Mouse (Mus musculus) heart, postnatal 25 days (tissue): Measurements from ENCODE around the gene Dag1. TPM values are rescaled to one million over a fixed set of nuclear protein-coding genes. Genes with fewer than 3 reads are reported as not detected.
A peak's percentile ranks its signal among the peaks of the same experiment; 100 is the strongest.
"Not testable (repeated sequence)": the region's sequence is repeated elsewhere in the genome, so short reads cannot be mapped to it uniquely, and the experiment has no call there.

Source experiments
- DNase-seq: peaks from one replicate; pipeline ENCODE4 v3.0.0; 2022; ENCODE audit warnings: low spot score
- intact Hi-C: fragments of 180-260 bp; cut with DNase I; formaldehyde crosslinking; loops from one replicate; pipeline ENCODE4 v1.15.1; 2025
- total RNA-seq, 2 experiments: library from RNA; stranded (reverse); gene quantifications; 2 replicates each; pipeline ENCODE4 v1.2.3; 2021

The Dag1 gene
- total RNA-seq, result 100 to 1,000 TPM; 328 to 348 TPM

DNA sequence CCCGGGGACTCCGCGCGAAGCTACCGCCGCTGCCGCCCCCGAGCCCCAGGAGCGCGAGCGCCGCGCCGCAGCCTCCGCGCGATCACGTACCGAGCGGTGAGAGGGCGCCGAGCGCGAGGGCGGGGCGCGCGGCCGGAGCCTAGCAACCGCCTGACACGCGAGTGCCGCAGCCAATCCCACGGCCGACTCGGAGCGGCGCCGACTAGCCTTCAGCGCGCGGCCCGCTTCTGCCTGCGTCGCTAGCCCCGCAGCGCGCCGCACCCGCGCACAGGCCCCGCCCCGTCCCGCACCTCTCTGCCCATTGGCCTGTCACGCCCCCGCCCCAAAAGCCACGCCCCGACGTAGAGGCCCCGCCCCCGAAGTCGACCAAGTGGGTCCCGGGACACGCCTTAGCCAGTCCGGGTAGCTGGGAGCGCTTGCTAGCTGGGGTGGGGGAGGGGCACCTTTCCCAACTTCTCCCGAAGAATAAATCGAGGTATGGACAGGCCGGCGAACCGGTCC lies at the start of gene Dag1:
Gene Dag1 (minus strand): TSS at position 269 of the 501 bp plus-strand sequence.
- peak; percentile 95 for DNase-seq
- intact Hi-C loops, result loop anchor here (2.0 kb wide), 1 partner anchor 17 kb away; no protein-coding TSS in a partner anchor

GRCm38 (mm10) chr9:108308141-108308540 lies 44.4 kb upstream of the Dag1 start:
- DNase-seq, result no peak

GRCm38 (mm10) chr9:108307021-108307807 lies 43.5 kb upstream of the Dag1 start:
- DNase-seq, result no peak
- intact Hi-C loops, result no loop called here

More at GRCm38 (mm10) chr9:108308141-108308540, 44.4 kb upstream of the Dag1 start:
- intact Hi-C loops, result loop anchor here (2.0 kb wide), 1 partner anchor 31 kb away; the partner anchor contains the start of gene Gpx1

DNA sequence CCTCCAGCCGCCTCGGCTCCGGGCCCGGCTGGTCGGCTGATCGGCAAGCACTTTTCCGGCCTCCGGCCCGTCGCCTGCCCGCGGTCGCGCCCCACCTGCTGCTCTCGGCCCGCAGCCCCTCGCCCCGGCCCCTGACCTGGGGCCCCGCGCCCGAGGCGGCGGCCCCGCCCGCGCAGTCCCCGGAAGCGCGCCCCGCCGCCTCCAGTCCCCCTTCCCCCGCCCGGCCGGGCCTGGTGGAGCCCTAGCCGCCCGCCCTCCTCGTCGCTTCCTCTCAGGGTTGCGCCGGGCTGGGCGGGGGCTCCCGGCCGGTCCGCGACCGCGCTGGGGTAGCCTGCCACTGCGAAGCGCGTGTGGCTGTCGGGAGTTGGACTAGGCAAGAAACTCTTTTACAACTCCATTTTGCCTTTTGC lies 42.8 kb upstream of the Dag1 start:
- DNase-seq, result peak; percentile 77
- intact Hi-C loops, result loop anchor here (1.0 kb wide), 1 partner anchor 41 kb away; the partner anchor contains the start of gene Usp4

DNA sequence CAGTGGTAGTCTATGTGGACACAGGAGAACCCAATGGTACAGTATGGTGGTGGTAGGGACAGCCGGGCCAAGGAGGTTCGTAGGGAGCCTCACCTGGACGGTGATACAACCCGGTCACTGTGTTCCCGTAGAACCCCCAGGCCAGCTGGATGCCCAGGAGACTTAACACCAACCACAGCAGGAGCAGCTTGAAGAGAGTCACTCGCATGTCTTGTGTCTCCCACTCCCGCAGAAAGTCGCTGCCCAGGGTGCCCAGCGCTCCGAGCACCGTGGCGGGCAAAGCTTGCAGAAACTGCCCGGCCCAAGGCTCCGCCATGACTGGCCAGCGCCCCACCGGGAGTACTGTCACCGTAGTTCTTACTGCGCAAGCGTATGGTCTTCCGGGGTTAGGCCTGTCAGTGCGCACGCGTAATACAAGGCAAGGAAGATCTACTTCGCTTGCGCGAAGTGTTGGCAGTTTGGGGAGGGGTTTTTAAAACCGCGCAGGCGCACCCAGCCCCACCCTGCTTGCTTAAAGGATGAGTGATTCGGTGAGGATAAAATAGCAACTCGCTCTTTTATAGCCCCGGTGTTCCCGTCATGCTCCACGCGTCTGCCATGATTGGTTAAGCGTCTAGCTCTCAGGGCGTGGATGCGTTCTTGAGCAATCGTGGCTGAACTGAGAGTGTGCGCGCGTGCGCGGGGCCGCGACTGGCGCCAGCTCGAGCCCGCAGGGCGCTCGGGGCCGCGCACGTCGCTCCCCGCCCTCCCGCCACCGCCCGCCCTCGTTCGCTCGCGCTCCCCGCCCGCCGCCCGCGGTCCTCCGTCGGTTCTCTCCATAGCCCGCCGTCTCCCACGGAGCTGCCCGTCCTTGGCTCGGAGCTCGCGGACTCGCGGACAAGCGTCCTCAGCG lies 42.1 kb upstream of the Dag1 start, which contains the start of the genes Rhoa and Tcta:
Gene Rhoa (plus strand): TSS at position 501 of the 892 bp plus-strand sequence.
Gene Tcta (minus strand): TSS at position 532 of the 892 bp plus-strand sequence.
- intact Hi-C loops, result loop anchor here (1.0 kb wide), 1 partner anchor 41 kb away; the partner anchor contains the start of gene Usp4
- peak; percentile 99 for DNase-seq

GRCm38 (mm10) chr9:108305170-108305569 lies 41.4 kb upstream of the Dag1 start:
- intact Hi-C loops, result no loop called here
- DNase-seq, result no peak

GRCm38 (mm10) chr9:108304716-108305115 lies 41.0 kb upstream of the Dag1 start:
- DNase-seq, result no peak

GRCm38 (mm10) chr9:108301853-108302252 lies 38.1 kb upstream of the Dag1 start:
- intact Hi-C loops, result no loop called here
- no peak for DNase-seq

More at GRCm38 (mm10) chr9:108304716-108305115, 41.0 kb upstream of the Dag1 start:
- intact Hi-C loops, result no loop called here

DNA sequence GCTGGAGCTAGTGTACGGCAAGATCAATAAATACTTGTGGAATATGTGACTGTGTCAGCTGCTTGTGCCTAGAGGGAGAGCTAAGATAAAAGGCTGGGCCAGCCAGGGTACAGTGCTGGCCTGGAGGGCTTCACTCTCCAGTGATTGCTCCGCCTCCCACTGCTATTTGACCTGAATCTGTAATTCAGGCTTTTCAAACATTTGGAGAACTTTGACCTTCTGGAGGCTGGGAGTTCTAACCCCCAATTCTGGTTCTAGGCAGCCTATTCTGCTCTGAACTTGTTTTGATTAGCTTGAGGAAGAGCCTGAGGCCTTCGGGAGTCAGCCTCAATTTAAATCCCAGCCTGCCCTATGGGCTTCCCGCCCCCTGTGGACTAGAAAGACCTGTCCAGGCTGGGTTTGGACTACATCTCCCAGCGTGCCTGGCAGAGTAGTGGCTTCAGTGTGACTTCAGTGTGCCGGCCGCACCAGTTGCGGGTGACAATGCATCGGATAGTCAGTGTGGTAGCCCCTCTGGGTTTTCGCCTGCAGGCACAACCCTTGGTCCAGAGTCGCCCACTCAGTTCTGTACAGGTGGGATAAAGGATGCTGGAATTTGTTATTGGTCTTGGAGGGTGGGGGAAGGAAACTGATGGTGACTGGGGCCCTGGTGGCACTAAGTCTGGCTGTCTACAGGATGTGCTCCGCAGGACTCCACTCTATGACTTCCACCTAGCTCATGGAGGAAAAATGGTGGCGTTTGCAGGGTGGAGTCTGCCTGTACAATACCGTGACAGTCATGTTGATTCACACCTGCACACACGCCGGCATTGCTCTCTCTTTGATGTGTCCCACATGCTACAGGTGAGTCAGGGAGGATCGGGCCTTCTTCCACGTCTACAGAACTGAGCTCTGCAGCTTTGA lies 32.9 kb upstream of the Dag1 start, which contains the start of gene Amt:
Gene Amt (plus strand): TSS at position 401 of the 903 bp plus-strand sequence.
- DNase-seq, result no peak
- intact Hi-C loops, result loop anchor here (10.0 kb wide), 1 partner anchor 422 kb away; the partner anchor contains the start of gene Rbm6

DNA sequence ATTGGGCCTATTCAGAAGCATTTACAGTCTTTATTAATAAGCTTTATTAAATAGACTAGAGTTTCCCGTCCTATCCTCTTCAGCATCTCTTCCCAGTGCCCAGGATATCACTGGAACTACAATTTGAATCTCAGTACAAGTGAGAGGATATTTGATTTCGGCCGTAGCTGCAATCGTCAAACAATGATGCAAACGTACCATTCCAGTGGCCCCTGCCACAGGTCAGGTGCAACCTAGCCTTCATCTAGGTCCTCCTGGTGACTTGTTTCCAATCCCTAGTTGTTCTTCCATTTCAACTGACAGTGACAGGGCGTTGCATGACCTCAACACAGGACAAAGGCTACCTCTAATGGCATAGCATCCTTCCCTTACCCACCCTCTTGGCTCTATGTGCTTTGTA lies 27.0 kb upstream of the Dag1 start:
- intact Hi-C loops, result loop anchor here (10.0 kb wide), 1 partner anchor 416 kb away; the partner anchor contains the start of gene Rbm6

DNA sequence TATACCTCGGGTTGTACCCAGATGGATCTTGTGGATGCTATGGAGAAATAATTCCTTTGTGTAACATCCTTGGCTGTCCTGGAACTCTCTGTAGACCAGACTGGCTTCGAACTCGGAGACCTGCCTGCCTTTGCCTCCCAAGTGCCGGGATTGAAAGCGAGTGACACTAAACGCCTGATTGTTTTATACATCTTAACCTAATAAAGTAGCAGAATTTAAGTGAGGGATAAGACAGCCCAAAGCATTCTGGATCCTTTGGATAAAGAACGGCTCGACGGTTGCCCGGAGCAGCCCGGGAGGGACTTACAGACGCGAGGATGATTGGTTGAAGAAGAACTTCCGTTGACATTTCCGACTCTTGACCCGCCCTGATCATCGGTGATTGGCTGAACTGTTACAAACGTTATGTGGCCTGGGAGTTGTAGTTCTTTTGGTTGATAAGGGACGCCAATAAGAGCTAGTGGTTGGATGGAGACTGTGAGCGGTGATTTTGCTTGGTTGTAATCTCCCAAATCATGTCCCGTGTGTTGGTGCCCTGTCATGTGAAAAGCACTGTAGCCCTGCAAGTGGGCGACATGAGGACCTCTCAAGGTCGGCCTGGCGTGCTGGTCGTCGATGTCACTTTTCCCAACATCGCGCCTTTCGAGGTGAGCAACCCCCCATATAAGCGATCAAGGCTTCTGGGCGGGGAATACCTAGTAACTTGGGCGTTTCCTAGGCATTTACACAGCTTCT lies 26.4 kb upstream of the Dag1 start, which contains the start of gene Nicn1:
Gene Nicn1 (plus strand): TSS at position 414 of the 735 bp plus-strand sequence.
- intact Hi-C loops, result loop anchor here (10.0 kb wide), 1 partner anchor 415 kb away; the partner anchor contains the start of gene Rbm6
- DNase-seq, result peak; percentile 87

More for the DNA sequence above, 27.0 kb upstream of the Dag1 start:
- DNase-seq, result no peak

GRCm38 (mm10) chr9:108289347-108289746 lies 25.6 kb upstream of the Dag1 start:
- intact Hi-C loops, result loop anchor here (10.0 kb wide), 1 partner anchor 385 kb away; the partner anchor contains the start of gene Mst1r
- DNase-seq, result no peak

DNA sequence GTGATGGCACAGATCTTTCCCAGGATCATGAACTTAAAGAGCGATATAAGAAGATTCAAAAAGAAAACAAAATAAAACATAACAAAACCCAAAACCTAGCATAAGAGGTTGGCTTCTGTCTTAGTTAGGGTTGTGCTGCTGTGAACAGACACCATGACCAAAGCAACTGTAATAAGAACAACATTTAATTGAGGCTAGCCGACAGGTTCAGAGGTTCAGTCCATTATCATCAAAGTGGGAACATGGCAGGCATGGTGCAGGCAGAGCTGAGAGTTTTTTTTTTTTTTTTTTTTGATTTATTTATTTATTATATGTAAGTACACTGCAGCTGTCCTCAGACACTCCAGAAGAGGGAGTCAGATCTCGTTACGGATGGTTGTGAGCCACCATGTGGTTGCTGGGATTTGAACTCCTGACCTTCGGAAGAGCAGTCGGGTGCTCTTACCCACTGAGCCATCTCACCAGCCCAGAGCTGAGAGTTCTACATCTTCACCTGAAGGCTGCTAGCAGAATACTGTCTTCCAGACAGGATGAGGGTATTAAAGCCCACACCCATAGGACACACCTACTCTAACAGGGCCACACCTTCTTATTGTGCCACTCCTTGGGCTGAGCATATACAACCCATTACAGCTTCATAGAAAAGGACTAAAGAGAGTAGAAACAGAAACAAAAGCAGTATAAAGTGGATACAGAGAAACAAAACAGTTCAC lies 23.9 kb upstream of the Dag1 start:
- intact Hi-C loops, result loop anchor here (10.0 kb wide), 1 partner anchor 383 kb away; the partner anchor contains the start of gene Mst1r
- not testable (repeated sequence) for DNase-seq

- intact Hi-C loops, result loop anchor here (2.0 to 10.0 kb wide), 4 partner anchors 82 to 380 kb away; partner anchors contain the start of gene Mst1r
- DNase-seq, result no peak
Observed at GRCm38 (mm10) chr9:108284410-108284809, 20.7 kb upstream of the Dag1 start.

GRCm38 (mm10) chr9:108280071-108280828 lies 16.5 kb upstream of the Dag1 start:
- peak; percentile 90 for DNase-seq
- intact Hi-C loops, result loop anchor here (2.0 to 10.0 kb wide), 2 partner anchors 15 to 375 kb away; partner anchors contain the start of gene Mst1r
